Mouse (Mus musculus) stomach, embryonic 16.5 days (tissue): ENCODE measurements at regions not wholly inside any gene's neighbourhood (a gene's known extent, or its start where the extent isn't known, plus 50 kb on each side); places are given as distances from the start of the nearest gene placed in this dataset.
A peak's percentile ranks its signal among the peaks of the same experiment; 100 is the strongest.

Experiments
- ATAC-seq: fragments of 200-750 bp; cut with Nextera tagmentation; 2 replicates; pipeline ENCODE4 v1.8.0; 2017; ENCODE audit warnings: moderate number of reproducible peaks, moderate TSS enrichment; ENCODE audit not compliant: insufficient read depth, low FRiP score
- H3K27ac ChIP-seq: fragments of 300-500 bp; sonication (generic); 2 replicates; pipeline ENCODE4 v1.5.1; 2014; ENCODE audit warnings: low read length
- H3K27me3 ChIP-seq: fragments of 300-500 bp; sonication (generic); 2 replicates; pipeline ENCODE4 v1.6.1; 2014; ENCODE audit warnings: low read length, control low read depth, mixed read lengths; ENCODE audit not compliant: control insufficient read depth, insufficient read depth
- H3K36me3 ChIP-seq: fragments of 300-500 bp; sonication (generic); 2 replicates; pipeline ENCODE4 v1.6.1; 2014; ENCODE audit warnings: low read length; ENCODE audit not compliant: control insufficient read depth, insufficient read depth
- H3K4me1 ChIP-seq: fragments of 300-500 bp; sonication (generic); 2 replicates; pipeline ENCODE4 v1.6.1; 2014; ENCODE audit warnings: low read length, control low read depth, mixed read lengths; ENCODE audit not compliant: control insufficient read depth, insufficient read depth
- H3K4me2 ChIP-seq: fragments of 300-500 bp; sonication (generic); 2 replicates; pipeline ENCODE4 v1.6.1; 2014; ENCODE audit warnings: low read depth, low read length, mixed read lengths
- H3K4me3 ChIP-seq: fragments of 300-500 bp; sonication (generic); replicated peaks from 2 replicates; pipeline ENCODE4 v1.5.1; 2014; ENCODE audit warnings: mild to moderate bottlenecking, low read length
- H3K9ac ChIP-seq: fragments of 300-500 bp; sonication (generic); 2 replicates; pipeline ENCODE4 v1.6.1; 2014; ENCODE audit warnings: low read length
- H3K9me3 ChIP-seq: fragments of 300-500 bp; sonication (generic); replicated peaks from 2 replicates; pipeline ENCODE4 v1.6.1; 2016; ENCODE audit warnings: low read length, control low read depth; ENCODE audit not compliant: control insufficient read depth
- WGBS: fragments of 180-500 bp; shearing (Covaris S2); extraction: QIAGEN DNeasy Blood & Tissue Kit; methylation state at CpG from one replicate; pipeline ENCODE4 v1.1.7; 2014; 5-methylcytosine and 5-hydroxymethylcytosine counted together

- Histone ChIP-seq H3K27me3 (no peaks in the 10 kb centered on the region), H3K9me3 (no peaks in the 10 kb centered on the region), H3K4me3 (no peak overlapping the region), H3K4me2 (no peak overlapping the region), H3K36me3 (no peaks in the 10 kb centered on the region), H3K4me1 (peaks cover 28% of the 10 kb centered on the region), H3K9ac (no peak overlapping the region), H3K27ac (no peak overlapping the region)
- no peak for ATAC-seq
- WGBS = 77% methylated on average over 7 of the region's 7 CpGs
Measured at GRCm38 (mm10) chr16:29993111-29993510, 71.1 kb upstream of the Hes1 start.

DNA sequence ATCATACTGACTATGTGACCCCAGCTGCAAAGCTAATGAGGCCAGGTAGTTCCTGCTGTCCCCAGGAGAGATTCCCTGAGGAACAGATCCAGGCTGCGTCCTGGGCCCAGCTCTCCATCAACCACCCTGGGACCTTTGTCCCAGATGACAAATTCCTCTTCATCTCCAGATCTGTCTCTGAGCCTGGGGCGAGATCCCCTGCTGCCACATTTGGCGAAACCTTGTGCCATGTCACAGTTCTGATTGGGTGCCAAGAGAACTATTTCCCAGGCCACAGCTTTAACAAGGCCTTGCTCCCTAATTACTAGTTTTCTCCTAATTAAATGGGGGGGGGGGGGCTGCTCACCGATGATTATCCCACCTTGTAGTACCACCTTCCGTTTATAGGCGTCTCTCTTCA is 70.6 kb upstream of the Hes1 start:
- Histone ChIP-seq H3K4me3 (no peak overlapping the region), H3K36me3 (no peaks in the 10 kb centered on the region), H3K9me3 (no peaks in the 10 kb centered on the region), H3K4me2 (no peak overlapping the region), H3K27ac (no peak overlapping the region), H3K27me3 (no peaks in the 10 kb centered on the region), H3K9ac (no peak overlapping the region), H3K4me1 (peaks cover 28% of the 10 kb centered on the region)
- ATAC-seq = no peak
- WGBS = 81% methylated on average over 6 of the region's 6 CpGs

DNA sequence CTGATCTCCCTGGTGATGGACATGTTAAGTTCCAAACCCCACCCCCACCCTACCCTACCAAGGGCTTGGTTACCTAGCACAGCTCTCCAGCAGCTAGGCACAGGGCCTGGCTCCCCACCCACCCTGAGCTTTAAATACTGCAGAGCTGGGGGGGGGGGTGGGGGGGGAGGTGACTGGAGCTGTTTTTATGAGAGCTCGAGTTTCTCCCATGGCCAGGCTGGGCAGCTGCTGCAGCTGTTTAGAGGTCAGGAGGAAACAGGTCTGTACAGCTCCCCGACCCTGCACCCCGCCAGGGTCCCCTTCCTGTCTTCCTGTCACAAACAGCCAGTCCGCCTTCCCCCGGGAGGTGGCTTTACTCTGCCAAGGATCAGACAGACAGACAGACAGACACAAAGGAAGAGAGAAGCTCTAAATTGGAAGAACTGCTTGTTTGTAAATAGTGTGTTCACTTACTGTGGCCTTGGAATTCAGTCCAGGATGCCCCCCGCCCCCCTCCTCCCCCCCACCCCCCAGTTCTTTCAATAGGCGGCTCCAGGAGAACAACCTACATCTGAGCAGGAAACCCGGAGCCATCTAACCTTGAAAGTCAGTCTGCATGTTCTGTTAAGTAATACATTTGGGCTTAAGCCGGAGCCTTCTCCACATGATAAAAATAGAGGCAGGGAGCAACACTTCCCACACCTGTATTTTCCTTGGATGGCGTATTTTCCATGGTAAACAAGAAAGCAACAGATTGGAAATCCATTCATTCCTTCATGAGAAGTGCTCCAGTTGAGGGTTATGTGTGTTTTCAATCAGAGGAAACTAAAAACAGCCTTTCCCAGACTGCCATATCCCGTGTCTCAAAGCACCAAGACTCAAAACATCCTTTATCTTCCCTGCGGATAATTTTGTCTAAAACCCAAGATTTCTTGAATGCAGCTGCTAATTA is 67.8 kb upstream of the Hes1 start:
- 35% methylated on average over 12 of the region's 12 CpGs for WGBS
- H3K27ac ChIP-seq = 0 out of 2 replicates have a peak overlapping the region, but pooled peaks have one; percentile 18
- peak; percentile 44 for ATAC-seq

GRCm38 (mm10) chr16:30000166-30000565 is 64.0 kb upstream of the Hes1 start:
- Histone ChIP-seq H3K36me3 (no peaks in the 10 kb centered on the region), H3K4me1 (peaks cover 13% of the 10 kb centered on the region), H3K9me3 (no peaks in the 10 kb centered on the region), H3K4me3 (no peak overlapping the region), H3K4me2 (no peak overlapping the region), H3K9ac (no peak overlapping the region), H3K27ac (no peak overlapping the region), H3K27me3 (no peaks in the 10 kb centered on the region)
- ATAC-seq = no peak
- 83% methylated on average over 2 of the region's 2 CpGs for WGBS

More for the DNA sequence above, 67.8 kb upstream of the Hes1 start:
- Histone ChIP-seq H3K27me3 (no peaks in the 10 kb centered on the region), H3K4me1 (peaks cover 17% of the 10 kb centered on the region), H3K9ac (peak overlapping the region; percentile 34; the same call in 1 of the 2 replicates), H3K9me3 (no peaks in the 10 kb centered on the region), H3K4me2 (no peak overlapping the region), H3K4me3 (no peak overlapping the region), H3K36me3 (no peaks in the 10 kb centered on the region)

- H3K27me3 ChIP-seq = no peaks in the 10 kb centered on the region
- no peaks in the 10 kb centered on the region for H3K9me3 ChIP-seq
- WGBS = 63% methylated on average over 3 of the region's 3 CpGs
- H3K9ac ChIP-seq = no peak overlapping the region
- H3K4me2 ChIP-seq = no peak overlapping the region
- H3K4me3 ChIP-seq = no peak overlapping the region
- H3K27ac ChIP-seq = no peak overlapping the region
- H3K36me3 ChIP-seq = no peaks in the 10 kb centered on the region
- no peak for ATAC-seq
- peaks cover 25% of the 10 kb centered on the region for H3K4me1 ChIP-seq
Measured at GRCm38 (mm10) chr16:30005124-30005523, 59.1 kb upstream of the Hes1 start.

DNA sequence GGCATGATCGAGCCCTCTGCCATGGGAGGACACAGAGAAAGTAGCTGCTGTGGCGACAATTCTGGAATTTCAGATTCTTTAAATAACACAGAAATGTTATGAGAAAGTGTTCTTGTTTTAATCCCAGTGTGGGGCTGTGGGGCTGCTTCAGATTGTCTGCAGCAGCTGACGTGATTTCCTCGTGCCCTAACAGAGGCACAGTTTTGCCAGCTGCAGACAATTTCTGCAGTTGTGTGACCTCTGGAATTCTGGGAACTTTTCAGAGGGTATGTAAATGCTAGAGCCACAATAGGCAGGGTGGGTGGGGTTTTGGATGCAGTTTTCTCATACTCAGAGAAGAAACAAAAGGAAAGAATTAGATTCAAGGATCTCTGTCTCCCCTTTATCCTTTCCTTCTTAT is 57.4 kb upstream of the Hes1 start:
- WGBS = 59% methylated on average over 4 of the region's 4 CpGs
- Histone ChIP-seq H3K9ac (0 out of 2 replicates have a peak overlapping the region, but pooled peaks have one; percentile 4), H3K4me2 (no peak overlapping the region)

DNA sequence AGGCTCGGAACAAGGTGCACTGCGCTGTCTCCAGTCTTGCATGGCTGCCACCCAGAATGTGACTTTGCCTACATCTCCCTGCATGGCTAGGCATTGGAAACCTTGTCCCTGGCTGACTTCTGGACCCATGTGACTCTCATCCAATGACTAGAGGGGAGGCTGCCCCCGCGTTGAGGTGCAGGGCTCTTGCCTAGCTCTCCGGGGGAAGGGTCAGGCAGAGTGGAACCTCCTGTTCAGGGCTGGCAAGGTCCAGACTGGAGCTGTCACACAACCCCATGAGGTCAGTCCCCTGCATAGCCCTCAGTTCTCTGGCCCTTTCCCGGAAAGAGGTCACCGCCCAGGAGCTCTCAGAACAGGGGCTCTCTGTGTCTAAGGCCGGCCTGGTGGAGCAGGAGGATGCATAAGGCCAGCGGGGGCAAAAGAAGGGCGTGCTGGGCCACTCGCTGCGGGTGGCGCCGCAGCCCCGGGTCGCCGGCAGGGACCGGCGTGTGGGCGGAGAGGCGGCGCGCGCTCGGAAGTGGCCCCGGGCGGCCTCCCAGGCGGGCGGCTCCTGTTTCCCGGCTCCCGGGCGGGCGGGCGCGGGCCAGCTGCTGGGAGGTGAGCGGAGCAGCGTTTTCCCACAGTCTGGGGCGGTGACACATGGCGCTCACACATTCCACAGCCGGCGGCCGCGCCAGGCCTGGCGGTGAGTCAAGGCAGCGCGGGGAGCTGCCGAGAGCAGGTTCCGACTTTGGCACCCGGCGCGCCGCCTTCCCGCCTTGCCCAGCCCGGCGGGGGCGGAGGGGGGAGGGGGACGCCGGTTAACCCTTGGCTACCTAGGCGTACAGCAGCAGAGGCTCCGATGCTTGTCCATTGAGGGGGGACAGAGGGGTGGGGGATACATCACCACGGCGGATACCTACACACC is 55.5 kb upstream of the Hes1 start:
- H3K4me2 ChIP-seq = peak overlapping the region; percentile 96
- peak overlapping the region; percentile 98 for H3K27ac ChIP-seq
- no peaks in the 10 kb centered on the region for H3K36me3 ChIP-seq
- peak overlapping the region; percentile 83 for H3K9ac ChIP-seq
- peak overlapping the region; percentile 53 for H3K4me3 ChIP-seq
- no peaks in the 10 kb centered on the region for H3K9me3 ChIP-seq
- no peaks in the 10 kb centered on the region for H3K27me3 ChIP-seq
- peaks cover 25% of the 10 kb centered on the region for H3K4me1 ChIP-seq
- WGBS = 1% methylated on average over 59 of the region's 62 CpGs
- ATAC-seq = peak; percentile 93

More for the DNA sequence above, 57.4 kb upstream of the Hes1 start:
- Histone ChIP-seq H3K27me3 (no peaks in the 10 kb centered on the region), H3K4me3 (no peak overlapping the region), H3K36me3 (no peaks in the 10 kb centered on the region), H3K9me3 (no peaks in the 10 kb centered on the region), H3K27ac (no peak overlapping the region), H3K4me1 (peaks cover 25% of the 10 kb centered on the region)
- ATAC-seq = no peak

DNA sequence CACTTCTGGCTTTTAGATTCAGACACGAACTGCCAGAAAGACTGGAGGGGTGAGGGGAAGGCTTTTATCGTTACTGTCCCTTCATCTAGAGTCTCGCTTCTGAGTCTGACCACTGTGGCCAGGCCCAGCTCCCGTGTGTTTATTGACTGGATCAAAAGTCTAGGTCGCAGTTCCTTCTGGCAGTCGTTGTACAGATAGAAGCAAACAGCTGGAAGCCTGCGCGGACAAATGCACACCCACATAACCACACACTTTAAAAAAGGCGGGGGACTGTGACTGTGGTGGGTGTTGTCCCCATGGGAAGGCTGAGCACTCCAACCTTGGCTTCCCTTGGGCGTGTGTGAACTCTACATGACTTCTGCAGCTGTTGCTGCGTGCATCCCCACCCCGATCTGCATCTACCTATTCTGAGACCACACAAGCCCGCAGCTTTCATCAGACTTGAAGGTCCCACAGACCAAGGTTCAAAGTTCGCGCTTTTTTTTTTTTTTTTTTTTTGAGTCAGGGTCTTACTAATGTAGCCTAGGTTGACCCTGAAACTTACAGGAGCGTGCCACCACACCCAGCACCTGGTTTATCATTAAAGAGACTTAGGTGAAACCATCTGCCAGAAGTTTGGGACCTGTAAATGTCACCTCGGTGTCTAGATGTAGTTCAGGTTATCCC is 54.5 kb upstream of the Hes1 start:
- Histone ChIP-seq H3K27me3 (no peaks in the 10 kb centered on the region), H3K4me3 (peak overlapping the region; percentile 53), H3K27ac (peak overlapping the region; percentile 98), H3K4me1 (peaks cover 25% of the 10 kb centered on the region), H3K36me3 (no peaks in the 10 kb centered on the region), H3K9me3 (no peaks in the 10 kb centered on the region), H3K9ac (peak overlapping the region; percentile 83), H3K4me2 (peak overlapping the region; percentile 96)
- 9% methylated on average over 17 of the region's 17 CpGs for WGBS
- peak; percentile 34; the same call in 1 of the 2 replicates for ATAC-seq
